Mouse (Mus musculus) myocyte (in vitro differentiated cells): ENCODE results near the gene 4921536K21Rik.

ENCODE experiments used
- E2F4 ChIP-seq: IDR thresholded peaks from one replicate; pipeline ENCODE4 v1.6.1; 2011; ENCODE audit warnings: mild to moderate bottlenecking, control low read depth, moderate library complexity; ENCODE audit not compliant: insufficient read depth
- MYOG ChIP-seq, 3 experiments: IDR thresholded peaks; one replicate each; pipeline ENCODE4 v1.6.1; 2011; ENCODE audit warnings: control low read depth in 2 of 3, low read depth in 2 of 3, mild to moderate bottlenecking in 2 of 3; ENCODE audit not compliant: insufficient read length in 2 of 3, control insufficient read depth in 1 of 3, insufficient read depth in 1 of 3
- POLR2A ChIP-seq: IDR thresholded peaks from one replicate; pipeline ENCODE4 v1.6.1; 2011; ENCODE audit warnings: low read depth, mild to moderate bottlenecking, control low read depth, moderate library complexity; ENCODE audit not compliant: insufficient read length
- POLR2AphosphoS2 ChIP-seq: IDR thresholded peaks from one replicate; pipeline ENCODE4 v1.6.1; 2011; ENCODE audit warnings: low read depth, control low read depth; ENCODE audit not compliant: insufficient read length
- TCF12 ChIP-seq: IDR thresholded peaks from one replicate; pipeline ENCODE4 v1.6.1; 2011; ENCODE audit warnings: mild to moderate bottlenecking, control low read depth; ENCODE audit not compliant: poor library complexity, insufficient read depth, severe bottlenecking
- TCF3 ChIP-seq: IDR thresholded peaks from one replicate; pipeline ENCODE4 v1.6.1; 2011; ENCODE audit warnings: low read depth, control low read depth; ENCODE audit not compliant: insufficient read length
- USF1 ChIP-seq: IDR thresholded peaks from one replicate; pipeline ENCODE4 v1.6.1; 2011; ENCODE audit warnings: low read depth, mild to moderate bottlenecking, control low read depth, moderate library complexity

GRCm38 (mm10) chr11:3930931-3931330, 36.0 kb upstream of the 4921536K21Rik start:
- TF ChIP-seq POLR2AphosphoS2 (no peak), MYOG (IDR thresholded peaks at IDR 0.05; ENCODE audit: control insufficient read depth in 1 of 3, insufficient read depth in 1 of 3, insufficient read length in 2 of 3, low read depth in 2 of 3) (no peak), TCF3 (no peak), USF1 (no peak), POLR2A (no peak), E2F4 (no peak), TCF12 (no peak)
